Mouse (Mus musculus): ENCODE results near the gene Ccdc85c. TPM values are rescaled to one million over a fixed set of nuclear protein-coding genes. Genes with fewer than 3 reads are reported as not detected.

Gene Ccdc85c
- total RNA-seq, 4 experiments from 2014 or later: 41.1 to 49.4 (median 43.5) TPM

DNA sequence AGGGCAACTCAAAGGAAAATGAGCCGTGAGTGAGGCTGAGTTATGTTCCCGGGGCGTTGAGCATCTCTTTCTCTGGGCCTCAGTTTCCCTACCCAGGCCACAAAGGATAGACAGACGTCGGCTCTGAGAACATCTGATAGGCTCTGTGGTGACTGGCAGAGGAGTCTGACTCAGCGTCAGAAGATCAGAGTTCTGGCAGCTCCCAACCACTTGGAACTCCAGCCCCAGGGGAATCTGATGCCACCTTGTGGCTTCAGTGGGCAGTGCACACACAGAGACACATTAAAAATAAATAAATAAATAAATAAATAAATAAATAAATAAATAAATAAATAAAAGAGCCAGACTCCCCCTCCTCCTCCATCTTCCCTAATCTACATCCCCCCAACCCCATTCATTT is 21.8 kb upstream of the Ccdc85c start:
- no peak for DNase-seq (ENCODE audit: low spot score in 2 of 2)

DNA sequence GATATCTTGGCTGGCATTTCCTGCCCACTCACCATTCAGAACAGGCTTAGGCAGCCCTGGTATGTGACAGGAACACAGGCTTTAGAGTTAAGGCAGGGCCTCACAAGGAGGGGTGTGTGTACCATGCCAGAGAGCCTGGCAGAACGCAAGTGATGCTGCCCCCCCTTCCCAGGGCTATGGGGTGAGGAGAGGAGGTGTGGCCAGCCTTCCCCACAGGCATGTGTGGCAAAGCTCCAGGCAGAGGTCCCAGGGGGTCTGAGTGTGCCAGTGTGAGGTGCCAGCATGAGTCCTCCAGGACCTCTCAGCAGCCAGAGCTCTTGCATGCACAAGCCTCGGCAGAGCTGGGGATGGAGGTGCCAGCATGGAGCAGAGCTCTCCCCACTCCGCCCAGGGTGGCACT is 19.4 kb upstream of the Ccdc85c start:
- DNase-seq (ENCODE audit: low spot score in 2 of 2): no peak

DNA sequence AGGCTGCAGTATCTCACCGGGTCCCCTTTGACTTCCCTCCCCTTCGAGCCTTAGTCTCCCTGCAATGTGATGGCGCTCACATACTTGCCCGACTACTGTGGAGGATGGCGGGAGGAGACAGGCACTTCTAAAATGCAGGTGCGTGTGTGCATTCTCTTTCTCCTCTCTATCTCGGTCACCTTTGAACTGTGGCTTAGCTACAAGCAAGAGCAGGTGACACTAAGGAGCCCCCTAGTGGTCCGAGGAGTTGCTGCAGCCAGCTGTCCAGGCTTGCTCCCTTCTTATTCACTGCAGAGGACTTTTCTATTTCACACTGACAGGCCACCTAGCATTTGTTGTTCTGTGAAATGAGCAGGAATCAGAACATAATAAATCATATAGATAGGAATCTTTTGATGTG is 17.7 kb upstream of the Ccdc85c start:
- DNase-seq (ENCODE audit: low spot score in 2 of 2): peak; percentile 57 to 67

- DNase-seq (ENCODE audit: low spot score in 2 of 2): no peak
Measured at GRCm38 (mm10) chr12:108292419-108292818, 17.2 kb upstream of the Ccdc85c start.

GRCm38 (mm10) chr12:108288127-108288880 is 13.1 kb upstream of the Ccdc85c start:
- no peak for DNase-seq (ENCODE audit: low spot score in 2 of 2)

- DNase-seq (ENCODE audit: low spot score in 2 of 2): no peak
Measured at GRCm38 (mm10) chr12:108287011-108287410, 11.8 kb upstream of the Ccdc85c start.

- DNase-seq (ENCODE audit: low spot score in 2 of 2): no peak
Measured at GRCm38 (mm10) chr12:108286381-108286780, 11.2 kb upstream of the Ccdc85c start.

DNA sequence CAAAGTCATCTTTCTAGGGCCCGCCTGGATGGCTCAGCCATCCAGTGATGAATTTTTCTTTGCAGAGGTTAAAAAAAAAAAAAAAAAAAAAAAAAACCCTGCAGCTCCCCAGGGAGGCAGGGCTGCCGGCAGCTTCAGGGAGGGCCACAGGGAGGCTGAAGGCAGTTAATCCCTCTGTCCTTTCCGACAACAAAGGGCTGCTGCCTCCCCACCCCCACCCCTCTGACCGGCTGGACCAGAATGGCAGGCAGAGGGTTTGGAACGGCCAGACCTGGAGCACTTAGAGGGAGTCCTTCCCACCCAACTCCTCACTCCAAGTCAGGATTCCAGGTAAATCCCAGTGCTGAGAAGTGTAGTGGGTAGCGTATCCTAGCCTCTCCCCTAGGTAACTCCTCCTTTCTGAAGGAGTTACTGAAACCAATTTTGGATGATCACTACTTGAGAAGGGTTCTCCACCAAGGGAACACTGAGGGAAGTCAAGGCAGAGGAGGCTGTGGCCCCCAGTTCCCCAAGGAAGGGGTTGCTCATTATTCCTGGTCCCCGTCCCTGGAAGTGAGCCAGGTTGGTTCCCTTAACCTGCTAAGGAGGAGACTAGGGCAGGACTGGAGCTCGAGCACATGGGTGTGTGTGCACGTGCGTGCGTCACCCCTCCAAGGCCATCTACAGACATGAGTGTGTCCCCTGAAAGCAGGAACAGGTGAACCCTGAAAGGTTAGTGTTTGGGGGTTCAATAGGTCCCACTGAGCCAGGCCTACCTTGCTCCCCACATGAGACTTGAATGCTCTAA is 10.2 kb upstream of the Ccdc85c start:
- DNase-seq (ENCODE audit: low spot score in 2 of 2): no peak

GRCm38 (mm10) chr12:108284455-108285224 is 9.4 kb upstream of the Ccdc85c start:
- no peak for DNase-seq (ENCODE audit: low spot score in 2 of 2)

GRCm38 (mm10) chr12:108278221-108278918 is 3.1 kb upstream of the Ccdc85c start:
- DNase-seq (ENCODE audit: low spot score in 2 of 2): no peak

- DNase-seq (ENCODE audit: low spot score in 2 of 2): no peak
Measured at GRCm38 (mm10) chr12:108277341-108277841, 2.2 kb upstream of the Ccdc85c start.

GRCm38 (mm10) chr12:108275920-108276822 is 946 bp upstream of the Ccdc85c start:
- no peak for DNase-seq (ENCODE audit: low spot score in 2 of 2)

DNA sequence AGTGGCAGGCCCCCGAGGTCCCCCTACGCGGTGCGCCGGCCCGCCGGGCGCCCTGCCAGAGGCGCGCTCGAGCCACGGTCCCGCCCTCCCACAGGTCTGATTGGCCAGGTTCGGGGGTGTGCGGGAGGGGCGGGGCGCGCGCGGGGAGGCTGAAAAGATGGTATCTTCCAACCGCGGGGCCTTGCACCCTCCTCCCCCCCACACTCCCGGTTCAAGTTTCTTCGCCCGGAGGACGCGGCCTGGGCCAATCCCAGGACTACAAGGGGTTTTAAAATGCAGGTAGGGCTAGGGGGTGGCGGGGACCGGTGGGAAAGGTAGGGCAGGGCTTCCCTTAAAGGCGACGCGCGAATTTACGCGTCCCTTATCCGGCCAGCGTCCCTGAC is 274 bp upstream of the Ccdc85c start:
- DNase-seq (ENCODE audit: low spot score in 2 of 2): peak; percentile 98

GRCm38 (mm10) chr12:108274313-108274595 is 971 bp downstream of the Ccdc85c start:
- DNase-seq (ENCODE audit: low spot score in 2 of 2): no peak

DNA sequence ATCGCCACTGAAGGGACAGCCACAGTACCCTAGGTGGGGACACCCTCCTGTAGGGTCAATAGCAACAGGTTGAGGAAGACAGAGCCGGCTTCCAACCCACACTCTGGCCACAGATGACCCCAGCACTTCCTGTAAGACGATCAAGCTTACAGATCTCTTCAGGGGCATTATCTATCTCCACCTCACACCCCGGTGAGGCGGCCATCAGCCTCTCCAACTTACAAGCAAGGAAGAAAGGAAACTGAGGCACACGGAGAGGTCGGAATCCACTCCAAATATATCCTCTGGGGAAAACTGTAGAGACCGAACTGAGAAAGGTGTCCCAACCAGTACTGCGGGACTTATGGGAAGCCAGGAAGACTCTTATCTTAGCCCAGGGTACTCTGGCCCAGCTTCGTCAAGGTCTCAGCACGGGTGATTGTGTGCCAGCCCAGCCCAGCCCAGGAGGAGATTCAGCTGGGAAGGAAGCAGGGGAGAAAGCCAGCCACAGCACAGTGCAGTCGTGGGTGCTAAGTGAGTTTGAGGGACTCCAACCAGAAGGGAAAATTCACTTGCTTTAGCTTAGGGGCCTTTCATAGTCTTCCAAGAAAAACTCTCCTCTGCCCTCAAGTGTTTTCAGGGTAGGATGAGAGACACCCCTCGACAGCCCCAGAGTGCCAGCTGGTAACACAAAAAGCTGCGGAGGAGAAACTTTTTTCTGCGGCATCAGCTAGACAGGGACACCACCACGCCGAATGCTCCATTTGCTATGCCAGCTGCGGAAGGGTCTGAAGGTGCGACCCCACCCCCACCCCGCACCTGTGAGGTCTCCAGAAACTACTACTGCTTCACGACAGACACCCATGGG is 1.5 kb downstream of the Ccdc85c start:
- DNase-seq (ENCODE audit: low spot score in 2 of 2): no peak

DNA sequence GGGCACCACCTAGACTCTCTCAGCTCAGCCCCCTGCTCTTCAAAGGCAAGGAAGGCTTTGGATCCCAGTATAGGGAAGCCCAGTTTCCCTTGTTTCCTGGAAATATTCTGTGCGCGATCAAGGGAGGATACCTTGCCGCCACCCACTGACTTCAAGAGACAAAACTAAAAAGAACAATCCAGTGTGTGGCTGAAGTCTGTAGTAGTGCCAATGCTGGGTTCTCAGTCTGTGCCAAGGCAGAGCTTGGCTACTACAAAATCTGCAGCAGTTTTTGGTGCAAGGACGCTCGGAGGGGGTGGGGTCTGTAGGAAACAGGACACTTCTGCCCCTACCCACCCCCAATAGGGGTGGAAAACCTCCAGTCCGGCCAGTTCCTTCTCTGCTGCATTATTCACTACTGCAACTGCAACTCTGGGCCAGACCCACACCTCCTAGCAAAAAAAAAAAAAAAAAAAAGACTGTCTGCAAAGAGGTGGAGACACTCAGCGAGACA is 3.0 kb downstream of the Ccdc85c start:
- no peak for DNase-seq (ENCODE audit: low spot score in 2 of 2)

- DNase-seq (ENCODE audit: low spot score in 2 of 2): no peak
Measured at GRCm38 (mm10) chr12:108271351-108272142, 3.7 kb downstream of the Ccdc85c start.

- DNase-seq (ENCODE audit: low spot score in 2 of 2): no peak
Measured at GRCm38 (mm10) chr12:108270240-108270919, 4.8 kb downstream of the Ccdc85c start.

Measured in gastrocnemius, adult 8-10 months (tissue).